Mouse (Mus musculus): ENCODE results near the gene Acvr2b.

Acvr2b gene

DNA sequence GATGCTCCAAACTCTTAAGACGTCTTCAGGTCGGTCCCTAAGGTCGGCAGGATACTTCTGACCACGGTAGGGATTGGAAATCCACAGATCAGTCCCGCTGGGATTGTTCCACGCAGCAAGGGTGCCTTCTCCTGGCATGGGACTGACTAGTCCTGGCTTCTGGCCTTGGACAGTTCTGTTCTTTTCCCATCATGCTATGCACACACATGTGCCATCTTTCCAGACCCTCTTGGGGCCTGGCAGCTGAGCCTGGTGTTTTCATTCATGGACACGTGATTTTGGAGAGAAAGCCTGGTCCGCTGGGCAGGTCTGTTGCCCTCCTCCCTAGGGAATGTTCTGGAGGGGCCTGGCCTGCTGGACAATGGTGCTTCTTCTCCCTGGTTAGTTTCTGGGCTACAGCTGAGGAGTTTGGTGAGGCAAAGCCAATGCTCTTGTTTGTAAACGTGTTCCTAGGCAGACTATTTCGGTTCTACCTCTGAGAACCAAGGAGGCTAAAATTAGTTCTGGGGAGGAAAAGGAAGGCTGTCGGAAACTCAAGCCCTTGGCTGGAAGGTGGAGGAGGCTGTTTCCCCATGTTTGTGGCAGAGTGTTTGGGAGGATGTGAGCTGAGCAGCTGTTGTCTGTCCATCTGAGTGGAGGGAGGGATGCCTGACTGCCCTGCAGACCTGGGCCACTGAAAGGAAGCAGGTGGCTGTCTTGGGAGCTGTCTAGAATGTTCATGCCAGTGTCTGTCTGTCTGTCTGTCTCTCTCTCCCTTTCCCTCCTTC, 7.2 kb downstream of the Acvr2b start:
- no peak for DNase-seq

DNA sequence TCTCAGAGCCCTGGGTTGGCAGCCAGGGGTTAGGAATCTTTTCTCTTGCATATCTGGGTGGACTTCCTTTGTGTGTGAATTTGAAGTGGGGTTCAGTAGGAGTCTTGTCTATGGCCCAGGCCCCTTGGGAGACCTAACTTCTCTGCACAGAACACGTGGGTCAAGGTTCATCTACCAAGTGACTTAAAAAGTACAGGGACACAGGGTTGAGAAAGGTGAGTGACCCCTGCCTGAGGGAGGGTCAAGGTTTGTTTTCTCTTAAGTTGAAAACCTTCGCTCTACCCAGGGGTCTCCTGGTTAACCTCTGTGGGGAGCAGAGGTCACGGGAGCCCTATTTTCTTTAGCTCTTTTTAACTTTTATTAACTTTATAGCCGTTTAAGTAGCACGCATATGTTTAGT, 7.9 kb downstream of the Acvr2b start:
- no peak for DNase-seq

DNA sequence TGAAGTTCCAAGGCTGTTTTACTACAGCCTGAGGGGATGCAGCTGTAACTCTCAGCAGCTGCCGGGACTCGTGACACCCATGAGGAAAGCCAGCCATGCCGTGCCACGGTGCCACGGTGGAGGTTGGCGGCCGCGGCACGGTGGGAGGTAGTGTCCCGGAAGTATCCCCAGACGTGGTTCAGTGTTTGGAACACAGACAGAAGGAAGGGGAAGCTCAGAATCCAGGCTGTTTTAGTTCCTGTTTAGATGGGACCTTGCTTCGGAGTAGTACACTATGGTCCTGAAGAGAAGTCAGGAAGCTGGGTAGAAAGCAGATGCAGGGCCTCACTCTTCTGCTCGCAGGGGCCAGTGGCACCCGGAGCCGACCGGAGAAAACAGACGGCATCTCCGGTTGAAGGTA, 16.1 kb downstream of the Acvr2b start:
- DNase-seq, result no peak

DNA sequence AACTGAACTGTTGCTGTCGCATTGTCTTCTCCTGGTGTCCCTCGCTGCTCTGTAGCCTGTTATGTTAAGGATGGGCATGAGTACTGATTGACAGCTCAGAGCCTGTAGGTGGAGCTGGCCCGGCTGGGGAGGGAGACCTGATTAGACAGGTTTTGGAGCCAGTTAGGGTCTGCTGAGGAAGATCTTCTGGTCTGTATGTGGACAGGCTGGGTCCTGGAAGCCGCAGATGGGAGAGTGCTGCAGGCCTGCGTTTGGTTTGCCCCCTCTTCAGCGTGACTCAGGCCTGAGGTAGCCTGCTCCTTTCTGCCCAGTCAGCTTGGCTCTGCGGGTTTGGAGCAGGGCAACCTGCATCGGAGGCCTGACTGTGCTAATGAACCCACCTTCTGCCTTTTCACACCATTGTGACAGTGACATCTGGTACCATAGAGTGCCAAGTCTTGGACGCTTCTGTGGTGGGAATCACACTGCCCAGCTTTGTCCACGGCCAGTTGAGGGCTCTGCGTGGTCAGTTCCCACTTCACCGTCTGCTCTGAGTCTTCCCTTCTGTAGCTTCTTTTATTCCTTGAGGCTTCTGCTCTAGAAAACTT, 18.0 kb downstream of the Acvr2b start:
- DNase-seq, result peak; percentile 53

DNA sequence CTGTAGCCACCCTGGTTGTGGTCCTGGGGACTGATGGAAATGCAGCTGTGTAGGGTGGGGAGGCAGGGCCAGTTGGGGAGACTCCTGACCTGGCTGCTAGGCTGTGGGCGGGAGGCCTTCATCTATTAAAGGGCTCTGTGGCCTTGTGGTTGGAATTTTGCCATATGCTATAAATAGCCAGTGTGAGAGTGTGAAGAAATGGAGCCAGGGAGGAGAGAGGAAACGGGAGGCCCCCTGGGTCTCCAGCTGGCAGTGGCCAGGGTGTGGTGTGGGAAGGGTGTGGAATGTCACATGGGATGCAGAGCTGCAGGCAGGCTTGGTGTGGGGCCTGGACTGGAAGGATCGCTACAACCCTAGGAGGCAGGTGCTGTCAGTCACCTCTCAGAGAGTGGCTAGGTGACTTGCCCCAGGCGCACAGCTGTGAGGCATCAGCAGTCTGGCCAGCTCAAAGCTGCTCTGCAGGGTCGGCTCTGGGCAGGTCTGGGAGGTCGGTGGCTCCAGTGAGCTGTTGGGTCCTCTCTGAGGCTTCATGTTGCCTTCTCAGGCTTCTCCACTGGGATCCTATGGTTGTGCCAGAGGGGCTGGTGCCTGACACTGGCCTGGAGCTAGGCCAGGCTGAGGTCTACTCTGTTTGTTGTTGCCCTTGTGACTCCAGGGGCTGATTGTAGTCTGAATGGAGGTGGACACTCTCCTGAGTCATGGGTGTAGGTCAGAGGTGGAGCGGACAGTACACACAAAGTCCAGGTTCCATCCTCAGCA, 23.5 kb downstream of the Acvr2b start:
- DNase-seq, result no peak

DNA sequence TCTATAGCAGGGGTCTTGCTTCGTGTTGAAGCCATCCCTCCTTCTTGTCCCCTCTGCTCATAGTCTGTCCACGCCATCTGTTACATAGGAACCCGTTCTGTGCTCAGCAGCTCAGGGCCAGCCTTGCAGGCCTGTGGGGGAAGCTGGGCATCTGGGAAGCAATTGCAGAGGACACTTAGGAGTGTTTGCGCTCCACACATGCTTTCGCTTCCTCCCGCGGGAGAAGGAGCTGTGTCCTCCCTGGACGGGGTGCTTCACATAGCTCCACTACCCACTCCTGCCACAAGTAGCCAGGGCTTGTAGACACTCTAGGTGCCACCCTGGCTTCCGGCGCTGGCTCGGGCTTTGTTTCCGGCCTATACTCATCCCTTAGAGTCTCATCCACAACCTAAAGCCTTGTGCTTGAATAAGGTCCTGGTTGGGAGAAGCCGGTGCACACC, 24.1 kb downstream of the Acvr2b start:
- no peak for DNase-seq

DNA sequence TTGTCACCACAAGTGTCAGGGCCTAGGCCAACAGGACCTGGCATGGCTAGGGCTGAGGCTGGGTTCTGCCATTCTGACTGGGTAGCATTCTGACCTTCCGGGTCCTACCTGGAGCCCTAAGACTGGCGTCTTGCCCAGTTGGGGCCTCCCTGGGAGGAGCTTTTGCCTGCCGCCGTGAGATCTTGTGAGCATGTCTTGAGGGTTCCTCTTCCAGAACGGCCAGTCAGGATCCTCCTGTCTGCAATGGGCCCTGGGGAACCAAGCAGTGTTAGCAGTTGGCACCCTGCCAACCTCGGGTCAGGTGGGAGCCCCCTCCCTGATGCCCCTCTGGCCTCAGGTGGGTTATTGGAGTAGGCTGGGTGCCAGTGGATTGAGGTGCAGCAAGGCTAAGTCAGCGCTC, 24.6 kb downstream of the Acvr2b start:
- DNase-seq, result no peak

DNA sequence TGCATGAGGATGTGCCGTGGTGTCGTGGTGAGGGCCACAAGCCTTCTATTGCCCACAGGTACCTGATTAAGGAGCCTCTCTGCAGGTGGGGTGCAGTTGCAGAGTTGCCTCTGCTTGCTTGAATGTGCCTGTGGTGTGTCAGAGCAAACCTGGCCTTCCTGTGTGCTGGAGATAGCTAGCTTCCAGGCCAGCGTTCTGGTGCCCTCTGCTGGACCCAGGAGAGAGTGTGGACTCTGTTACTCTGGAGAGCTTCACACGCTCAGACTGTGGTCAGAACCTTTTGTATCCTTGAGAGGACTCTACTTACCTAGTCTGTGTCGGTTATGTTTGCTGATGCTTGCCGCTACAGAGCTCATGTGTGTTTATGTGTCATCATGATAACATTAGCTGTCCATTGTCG, 28.4 kb downstream of the Acvr2b start:
- DNase-seq, result peak; percentile 78

DNA sequence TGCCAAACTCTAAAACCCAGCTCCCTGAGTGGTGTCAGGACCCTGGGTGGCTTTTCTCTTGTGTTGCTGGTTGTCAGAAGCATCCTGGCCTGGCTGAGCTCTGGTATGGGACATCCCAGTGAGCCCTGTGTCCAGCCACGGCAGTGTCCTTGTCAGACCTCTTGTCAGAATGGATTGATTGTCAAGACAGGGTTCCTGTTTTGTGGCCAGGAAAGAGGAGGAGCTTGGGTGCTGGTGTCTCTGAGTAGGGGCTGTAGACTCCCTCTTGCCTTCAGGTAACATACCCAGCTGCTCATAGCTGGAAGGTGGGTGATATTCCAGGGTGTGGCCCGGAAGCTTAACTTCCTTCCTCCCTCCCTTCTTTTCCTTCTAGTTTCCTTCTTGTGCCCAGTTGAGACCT, 33.9 kb downstream of the Acvr2b start:
- no peak for DNase-seq

DNA sequence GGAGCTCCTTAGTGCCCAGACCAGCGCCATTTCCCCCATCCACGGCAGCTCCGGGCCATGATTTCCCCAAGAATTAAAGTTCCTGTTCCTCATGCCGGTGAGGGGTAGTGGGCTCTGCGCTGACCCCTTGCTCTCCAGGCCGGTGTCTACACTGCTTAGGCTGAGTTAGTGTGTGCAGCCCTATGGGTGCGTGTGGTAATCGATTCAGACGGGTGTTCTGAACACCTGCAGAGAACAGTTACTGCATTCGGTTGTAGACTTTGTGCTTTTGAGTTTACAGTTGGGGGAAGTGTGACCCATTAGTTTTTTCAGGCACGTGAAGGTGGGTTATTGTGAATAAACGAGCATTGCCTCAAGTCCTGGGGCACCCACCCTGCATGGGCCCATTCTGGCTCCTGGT, 36.1 kb downstream of the Acvr2b start:
- DNase-seq, result no peak

DNA sequence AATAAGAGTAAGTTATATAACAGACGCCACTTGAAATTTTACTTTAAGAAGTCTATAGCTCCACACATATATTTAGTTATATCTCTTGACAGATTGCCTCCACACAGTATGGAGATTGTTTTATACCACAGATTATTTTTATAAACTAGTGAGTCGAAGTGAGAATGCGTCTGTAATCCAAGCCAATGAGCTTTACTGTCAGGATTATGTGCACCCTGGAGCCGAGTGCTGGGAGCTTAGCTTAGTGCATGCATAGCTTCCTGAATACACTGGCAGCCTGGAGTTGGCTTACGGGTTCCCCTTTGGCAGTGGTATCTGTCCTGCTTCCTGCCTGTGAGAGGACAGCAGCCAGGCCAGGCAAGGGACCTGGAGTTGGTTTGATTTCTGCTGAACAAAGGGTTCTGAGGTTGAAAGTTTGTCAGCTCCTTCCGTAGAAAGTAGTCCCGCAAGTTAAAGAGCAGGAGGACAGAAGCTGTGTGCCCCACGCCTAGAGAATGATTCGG, 36.6 kb downstream of the Acvr2b start:
- no peak for DNase-seq

DNA sequence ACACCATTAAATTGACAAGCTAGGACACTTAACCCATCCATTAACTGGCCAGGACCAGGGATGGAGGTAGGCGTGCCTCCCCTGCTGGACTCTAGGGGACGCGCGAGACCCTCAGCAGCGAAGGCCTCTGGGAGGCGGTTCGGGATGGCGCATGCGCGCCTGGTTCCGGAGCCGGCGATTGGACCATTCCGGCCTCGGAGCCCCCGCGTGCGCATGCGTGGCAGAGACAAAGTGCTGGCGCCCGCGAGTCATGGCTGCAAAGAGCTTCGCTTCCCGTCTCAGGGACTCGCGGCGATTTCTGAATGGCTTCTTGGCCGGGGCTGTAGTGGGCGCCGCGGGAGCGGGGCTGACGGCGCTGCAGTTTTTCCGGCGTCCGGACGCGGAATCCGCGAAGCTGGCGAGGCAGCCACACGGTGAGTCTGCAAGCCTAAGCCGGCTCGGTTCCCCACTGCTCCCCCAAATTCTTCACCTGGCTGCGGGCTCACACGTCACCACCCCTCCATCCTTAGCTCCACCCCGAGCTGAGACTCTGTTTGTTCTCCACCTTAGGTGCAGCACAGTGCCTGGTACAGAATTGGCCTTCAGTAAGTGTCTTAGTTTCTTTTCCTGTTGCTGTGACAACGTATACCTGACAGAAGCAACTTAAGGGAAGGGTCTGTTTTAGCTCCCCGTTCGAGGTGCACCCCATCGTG, 43.0 kb downstream of the Acvr2b start, which contains the start of gene Exog:
Gene Exog, plus strand, starts transcription at position 206 of the 692 bp plus-strand sequence.
- DNase-seq, result peak; percentile 99

DNA sequence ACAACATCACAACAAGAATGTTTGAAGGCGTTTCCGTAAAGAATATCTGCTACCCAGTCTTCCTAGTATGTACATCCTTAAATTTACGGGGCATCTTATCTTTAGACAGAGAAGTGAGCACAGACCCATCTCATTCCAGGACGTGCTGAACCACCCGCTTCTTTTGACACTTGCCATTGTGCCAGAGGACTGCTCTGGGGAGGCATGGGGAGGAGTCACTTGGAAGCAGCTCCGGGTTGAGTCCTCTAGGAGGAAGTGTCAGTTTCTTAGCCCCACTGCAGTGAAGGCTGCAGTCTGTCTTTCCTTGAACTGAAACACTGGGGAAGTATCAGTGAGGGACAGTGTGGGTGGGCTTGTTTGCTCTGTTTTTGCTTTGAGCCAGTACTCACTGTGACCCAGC, 43.8 kb downstream of the Acvr2b start:
- no peak for DNase-seq

DNA sequence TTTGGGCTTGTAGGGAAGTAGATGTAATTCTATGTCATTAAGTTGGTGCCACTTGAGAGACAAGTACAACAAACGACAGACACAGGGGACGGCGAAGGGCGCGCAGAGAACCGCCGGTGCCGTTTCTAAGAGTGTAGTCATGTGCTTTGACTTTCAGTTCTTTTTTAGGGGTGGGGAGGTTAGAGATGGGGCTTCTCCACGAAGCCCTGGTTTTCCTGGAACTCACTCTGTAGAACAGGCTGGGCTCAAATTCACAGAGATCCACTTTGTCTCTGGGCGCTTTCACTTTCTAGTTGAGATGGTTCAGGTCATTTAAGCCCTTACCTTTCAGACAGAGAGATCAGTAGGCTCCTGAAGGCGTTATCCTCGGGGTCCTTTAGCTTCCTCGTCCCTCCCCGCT, 54.0 kb downstream of the Acvr2b start:
- no peak for DNase-seq

DNA sequence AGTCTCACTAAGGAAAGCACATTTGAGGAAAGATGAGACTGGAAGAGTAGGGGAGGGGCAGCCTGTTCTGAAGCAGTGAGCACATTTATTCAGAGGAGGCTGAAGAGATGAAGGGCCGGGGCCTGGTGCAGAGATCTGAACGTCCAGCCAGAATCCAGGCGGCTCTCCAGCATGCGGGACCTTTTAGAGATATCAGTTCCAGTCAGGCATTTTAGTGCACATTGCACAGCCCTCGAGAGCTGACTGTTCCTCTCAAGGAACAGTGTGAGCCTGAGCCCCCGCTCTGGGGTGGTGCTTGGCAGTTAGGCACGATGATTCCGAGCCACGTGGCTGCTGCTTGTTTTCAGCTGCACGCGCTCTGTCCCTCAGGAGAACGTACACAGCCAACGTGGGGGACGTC, 55.2 kb downstream of the Acvr2b start:
- DNase-seq, result no peak

DNA sequence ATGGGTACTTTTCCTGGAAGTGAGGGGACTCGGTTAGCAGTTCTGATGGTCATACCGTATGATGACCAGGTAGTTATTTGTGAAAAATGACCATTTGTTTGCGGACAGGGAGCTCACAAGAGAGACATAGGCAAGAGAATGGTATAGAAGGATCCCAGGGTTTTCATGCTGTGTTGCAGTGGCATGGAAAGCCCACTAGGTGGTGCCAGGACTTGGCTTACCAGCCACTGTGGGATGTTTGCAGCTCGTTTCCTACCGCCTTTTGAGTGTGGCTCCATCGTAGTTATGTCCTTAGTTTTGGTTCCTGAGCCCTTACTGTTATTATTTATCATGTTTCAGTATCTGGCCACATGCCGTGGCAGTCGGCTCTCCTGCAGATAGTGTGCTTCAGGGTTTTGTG, 58.5 kb downstream of the Acvr2b start:
- DNase-seq, result peak; percentile 41

DNA sequence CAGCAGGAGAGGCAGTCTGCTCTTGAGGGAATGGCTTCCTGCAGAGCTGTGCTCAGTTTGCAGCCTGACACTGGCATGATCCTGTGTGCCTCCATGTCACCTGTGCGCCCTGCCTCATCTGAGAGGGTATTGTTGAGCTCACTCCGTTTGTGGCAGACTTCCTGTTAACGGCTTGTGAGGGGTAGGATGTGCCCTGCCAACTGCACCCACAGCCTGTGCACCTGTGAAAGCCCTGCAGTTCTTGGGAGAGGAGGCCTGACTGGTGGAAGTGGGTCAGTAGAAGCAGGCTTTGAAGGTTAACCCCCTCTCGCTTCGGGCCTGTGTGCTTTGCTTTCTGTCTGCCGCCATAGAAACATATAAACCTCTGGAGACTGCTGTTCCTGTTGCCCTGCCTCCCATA, 63.1 kb downstream of the Acvr2b start:
- no peak for DNase-seq

DNA sequence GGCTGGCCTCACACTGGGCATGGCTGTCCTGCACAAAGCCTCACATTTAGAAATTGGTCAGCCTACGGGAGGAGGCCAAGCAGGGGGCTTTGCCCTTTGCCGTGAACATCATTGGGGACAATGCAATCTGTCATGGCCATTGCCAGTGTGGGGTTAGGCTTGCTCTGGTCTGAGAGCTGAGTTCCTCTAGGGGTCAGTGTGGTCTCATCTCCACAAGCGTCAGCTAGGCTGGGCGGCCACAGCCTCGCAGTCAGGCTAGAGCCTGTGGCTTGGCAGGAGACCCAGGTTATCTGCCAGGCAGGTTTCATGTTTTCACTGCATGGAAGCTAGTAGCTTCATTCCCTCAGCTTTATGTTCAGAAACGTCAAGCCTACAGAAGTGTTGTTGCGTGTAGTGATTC, 63.7 kb downstream of the Acvr2b start:
- DNase-seq, result no peak

DNA sequence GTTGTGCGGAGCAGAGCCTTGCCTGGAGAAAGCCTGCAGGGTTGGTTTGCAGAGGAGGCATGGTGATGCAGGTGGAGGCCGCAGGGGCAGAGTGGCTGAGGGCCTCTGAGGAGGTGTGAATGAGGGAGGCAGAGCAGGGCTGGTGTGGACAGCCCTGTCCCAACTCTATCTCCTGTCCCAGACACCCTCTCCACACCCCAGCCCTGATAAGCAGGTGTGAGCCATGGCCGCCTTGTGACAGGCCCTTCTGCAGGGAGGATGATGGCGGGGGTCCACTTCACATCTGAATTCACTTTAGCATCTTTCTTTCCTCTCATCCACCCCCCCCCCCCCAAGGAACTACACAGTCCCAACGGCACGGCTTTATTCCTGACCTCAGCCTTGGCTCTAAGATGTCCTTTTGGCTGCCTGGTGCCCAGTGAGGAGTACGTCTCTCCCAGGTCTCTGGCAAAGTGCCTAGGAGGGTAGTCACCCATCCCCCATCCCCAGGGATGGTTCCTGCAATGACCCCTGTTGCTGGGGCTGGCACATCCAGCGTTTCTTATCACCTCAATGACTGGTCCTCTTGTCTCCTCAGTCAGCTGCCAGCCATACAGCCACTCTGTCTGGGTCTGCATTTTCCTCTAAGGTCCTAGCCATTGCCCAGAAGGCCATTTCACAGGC, 67.9 kb downstream of the Acvr2b start:
- DNase-seq, result no peak

DNA sequence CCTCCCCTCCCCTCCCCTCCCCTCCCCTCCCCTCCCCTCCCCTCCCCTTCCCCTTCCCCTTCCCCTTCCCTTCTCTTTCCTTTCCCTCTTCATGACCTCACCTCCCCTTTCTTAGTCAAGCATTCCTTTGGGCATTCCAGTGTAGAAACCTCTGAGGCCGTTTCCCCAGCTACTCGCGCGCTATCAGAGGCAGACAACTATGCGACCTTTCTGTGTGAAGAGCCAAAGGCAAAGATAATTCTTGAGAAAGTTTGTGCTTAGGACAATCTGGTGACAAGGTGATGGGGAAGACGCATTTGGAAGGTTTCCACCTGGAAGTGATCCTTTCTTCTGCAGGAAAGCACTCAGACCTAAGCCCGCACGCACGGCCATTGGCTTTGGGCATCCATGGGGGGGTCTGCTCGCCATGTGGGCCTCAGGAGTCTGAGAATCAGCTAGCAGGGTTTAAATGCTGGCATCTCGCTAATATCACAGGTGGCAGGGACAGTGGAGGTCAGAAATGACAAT, 70.5 kb downstream of the Acvr2b start:
- DNase-seq, result no peak

DNA sequence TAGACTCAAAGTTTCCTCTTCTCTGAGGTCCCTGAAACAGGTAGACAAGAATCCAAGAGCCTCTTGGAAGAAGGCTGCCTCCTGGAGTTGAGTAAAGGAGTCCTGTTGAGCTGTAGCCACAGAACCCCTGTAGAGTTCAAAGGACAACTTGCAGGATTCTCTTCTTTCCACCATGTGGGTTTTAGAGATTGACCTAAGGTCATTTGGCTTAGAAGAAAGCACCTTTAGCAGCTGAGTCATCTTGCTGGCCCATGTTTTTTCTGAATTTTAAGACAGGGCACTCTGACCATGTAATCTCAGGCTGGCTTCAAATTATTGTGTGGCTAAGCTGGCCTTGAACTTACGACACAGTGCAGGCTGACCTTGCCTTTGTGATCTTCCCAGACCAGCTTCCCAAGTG, 71.1 kb downstream of the Acvr2b start:
- no peak for DNase-seq

DNA sequence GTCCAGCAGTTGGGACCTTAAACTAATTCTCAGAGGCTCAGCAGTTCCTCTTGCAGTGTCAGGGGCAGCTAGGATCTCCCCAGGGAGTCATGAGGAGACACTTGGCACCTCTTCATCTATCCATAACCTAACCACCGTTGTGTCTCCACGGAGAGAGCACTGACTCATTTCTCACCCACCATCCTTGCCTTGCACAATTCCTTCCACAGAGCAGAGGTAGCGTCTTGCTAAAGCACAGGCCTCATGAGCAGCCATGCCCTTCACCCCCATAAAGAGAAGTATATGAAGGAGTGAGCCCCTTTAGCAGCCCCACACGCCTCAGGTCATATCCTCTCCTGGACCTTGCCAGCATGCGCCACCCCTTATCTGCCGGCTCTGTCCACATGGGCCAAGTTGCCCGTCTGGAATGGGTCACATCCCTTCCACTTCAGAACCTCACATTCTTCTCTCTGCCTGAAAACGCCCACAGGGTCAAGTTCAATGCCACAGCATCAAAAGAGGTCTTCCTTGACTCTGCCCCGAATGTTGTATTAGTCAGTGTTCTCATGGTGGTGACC, 71.8 kb downstream of the Acvr2b start:
- DNase-seq, result no peak
